8 mouse cellular contexts compared by ENCODE assay signal in the genomic region with DNA sequence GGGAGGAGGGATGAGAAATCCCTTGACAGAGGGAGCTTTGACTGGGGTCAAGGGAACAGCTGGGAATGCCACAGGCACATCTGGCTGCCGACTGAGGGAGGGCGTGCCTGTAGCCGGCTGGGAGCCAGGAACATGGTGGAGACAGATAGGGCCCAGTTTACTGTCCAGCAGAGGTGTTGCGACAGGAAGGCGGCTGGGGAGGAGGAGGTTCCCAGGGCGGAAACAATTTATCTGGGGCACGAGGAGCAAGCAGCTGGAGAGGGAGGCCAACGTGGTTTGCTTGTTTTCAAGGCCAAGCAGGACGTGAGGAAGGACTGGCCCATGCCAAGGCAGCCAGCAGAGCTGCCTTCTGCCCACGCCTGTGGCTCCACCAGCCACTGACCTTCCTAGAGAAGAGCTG.
DNase-seq lines count a peak whose midpoint lies in the region; ATAC-seq and TF ChIP-seq lines count a peak whose summit lies in the region.

No protein-coding gene starts in this region.

- no peak overlapping the region for H3K4me2 ChIP-seq in lung, postnatal 0 days (replicated peaks; ENCODE audit: low read depth, low read length)
- no peak overlapping the region for H3K4me2 ChIP-seq in forebrain, embryonic 16.5 days (ENCODE audit: low read length)

- intact Hi-C loops in gastrocnemius, postnatal 14 days (cut with DNase I; ENCODE audit: low total_unique reads), result no loop called here

- no peak overlapping the region for H3K9ac ChIP-seq in lung, postnatal 0 days (replicated peaks; ENCODE audit: low read depth)
- no peak overlapping the region for H3K9ac ChIP-seq in forebrain, embryonic 16.5 days (replicated peaks; ENCODE audit: low read depth, low read length)

- peak; percentile 96 for DNase-seq in 3T3-L1 (ENCODE audit: low read depth, low spot score)
- DNase-seq in adrenal gland, postnatal 4 days (ENCODE audit: low spot score in 2 of 2), result peak; percentile 15 to 62
- DNase-seq in gastrocnemius, postnatal 14 days, result peak; percentile 56
- peak; percentile 17 to 27 for DNase-seq in kidney, adult 8-10 months
- peak; percentile 94 for DNase-seq in lung, postnatal 0 days (ENCODE audit: low spot score)
- DNase-seq in thymus, adult 18-20 months, result no peak

- TF ChIP-seq CTCF in lung, postnatal 0 days (IDR thresholded peaks at IDR 0.05), result no peak

- H3K4me1 ChIP-seq in lung, postnatal 0 days (ENCODE audit: insufficient read depth, low read depth, low read length), result no peaks in the 10 kb centered on the region
- no peaks in the 10 kb centered on the region for H3K4me1 ChIP-seq in forebrain, embryonic 16.5 days (replicated peaks; ENCODE audit: control insufficient read depth, insufficient read depth, low read length)

- H3K36me3 ChIP-seq in lung, postnatal 0 days (ENCODE audit: insufficient read depth, low read length), result no peaks in the 10 kb centered on the region
- no peaks in the 10 kb centered on the region for H3K36me3 ChIP-seq in forebrain, embryonic 16.5 days (ENCODE audit: control insufficient read depth, insufficient read depth)

- peak; percentile 89 for TF ChIP-seq EP300 in lung, postnatal 0 days (IDR thresholded peaks at IDR 0.05)

- WGBS in lung, postnatal 0 days, result 13% methylated on average over 10 of the region's 10 CpGs
- 62% methylated on average over 10 of the region's 10 CpGs for WGBS in forebrain, embryonic 16.5 days

- 0 out of 2 replicates have a peak, but pooled peaks cover 2% of the 10 kb centered on the region for H3K27me3 ChIP-seq in lung, postnatal 0 days (replicated peaks; ENCODE audit: insufficient read depth, low read length)
- H3K27me3 ChIP-seq in forebrain, embryonic 16.5 days (replicated peaks; ENCODE audit: control insufficient read depth, insufficient read depth, low read length), result no peaks in the 10 kb centered on the region

- H3K27ac ChIP-seq in lung, postnatal 0 days (ENCODE audit: low read length), result 0 out of 2 replicates have a peak overlapping the region, but pooled peaks have one; percentile 9
- H3K27ac ChIP-seq in forebrain, embryonic 16.5 days (ENCODE audit: low read length), result no peak overlapping the region

- no peak overlapping the region for H3K4me3 ChIP-seq in lung, postnatal 0 days (ENCODE audit: low read depth, low read length)
- H3K4me3 ChIP-seq in forebrain, embryonic 16.5 days (replicated peaks; ENCODE audit: low read length), result no peak overlapping the region

- H3K9me3 ChIP-seq in lung, postnatal 0 days (ENCODE audit: low read length), result no peaks in the 10 kb centered on the region
- H3K9me3 ChIP-seq in forebrain, embryonic 16.5 days (ENCODE audit: control insufficient read depth, low read length), result no peaks in the 10 kb centered on the region

- ATAC-seq in lung, postnatal 0 days, result peak; percentile 96
- no peak for ATAC-seq in forebrain, embryonic 16.5 days
- ATAC-seq in granulocyte monocyte progenitor cell, adult 5-6 weeks (replicated peaks; ENCODE audit: poor library complexity, severe bottlenecking), result no peak

Comparison
In these comparisons a context has a peak if more than half of its experiments do, and no peak if none do; other contexts are left out.
1. DNase-seq: peak in 3T3-L1 (single experiment), adrenal gland, postnatal 4 days (2 of 2), gastrocnemius, postnatal 14 days (single experiment), kidney, adult 8-10 months (2 of 2) and lung, postnatal 0 days (single experiment); none in thymus, adult 18-20 months (0 of 2).